Mouse (Mus musculus) bone marrow macrophage, adult 2 months (primary cell): ENCODE data around the gene Dnajc13.

ENCODE experiments used
- CTCF ChIP-seq: IDR thresholded peaks from 2 replicates; pipeline ENCODE4 v1.5.1; 2012; ENCODE audit warnings: low read depth, mild to moderate bottlenecking, low read length, moderate library complexity
- POLR2A ChIP-seq: IDR thresholded peaks from 2 replicates; pipeline ENCODE4 v1.6.1; 2012; ENCODE audit warnings: mild to moderate bottlenecking, low read depth, low read length, borderline replicate concordance

GRCm38 (mm10) chr9:104305333-104306111 is 42.8 kb upstream of the Dnajc13 start:
- no peak for TF ChIP-seq CTCF
- no peak for TF ChIP-seq POLR2A
